Mouse (Mus musculus) MEL (cell line): ENCODE measurements at regions not wholly inside any gene's neighbourhood (a gene's known extent, or its start where the extent isn't known, plus 50 kb on each side); places are given as distances from the start of the nearest gene placed in this dataset.

Source experiments
- DNase-seq: peaks from one replicate; pipeline ENCODE4 v3.0.0; 2011; ENCODE audit warnings: low read depth, low spot score
- H3K27ac ChIP-seq: 2 replicates; pipeline ENCODE4 v1.5.1; 2012; ENCODE audit warnings: low read depth, mild to moderate bottlenecking, control low read depth, low read length, moderate library complexity; ENCODE audit not compliant: control insufficient read depth
- H3K27me3 ChIP-seq, 2 experiments: fragments of 150-350 bp in 1 of 2; sonication (generic) in 1 of 2; 2 replicates each; pipeline ENCODE4 v1.6.1; 2012; ENCODE audit warnings: low read length in 2 of 2, mild to moderate bottlenecking in 2 of 2, improper control_type of control experiment in 1 of 2, moderate library complexity in 1 of 2; ENCODE audit not compliant: insufficient read depth in 2 of 2, control insufficient read depth in 1 of 2
- H3K36me3 ChIP-seq, 2 experiments: 2 replicates each; pipeline ENCODE4 v1.6.1; 2012 to 2014; ENCODE audit warnings: low read length in 2 of 2, improper control_type of control experiment in 1 of 2, inconsistent platforms in 1 of 2, mild to moderate bottlenecking in 1 of 2; ENCODE audit not compliant: insufficient read depth in 2 of 2, control insufficient read depth in 1 of 2
- H3K4me1 ChIP-seq, 2 experiments: fragments of 150-350 bp in 1 of 2; sonication (generic) in 1 of 2; 2 replicates each; pipeline ENCODE4 v1.6.1; 2012; ENCODE audit warnings: low read length in 2 of 2, improper control_type of control experiment in 1 of 2, mild to moderate bottlenecking in 1 of 2; ENCODE audit not compliant: insufficient read depth in 2 of 2, control insufficient read depth in 1 of 2
- H3K4me3 ChIP-seq, 2 experiments: fragments of 150-350 bp in 1 of 2; sonication (generic) in 1 of 2; 2 replicates each; pipeline ENCODE4 v1.5.1; 2012; ENCODE audit warnings: low read depth in 2 of 2, low read length in 2 of 2, mild to moderate bottlenecking in 2 of 2, moderate library complexity in 2 of 2, control low read depth in 1 of 2, improper control_type of control experiment in 1 of 2; ENCODE audit not compliant: control insufficient read depth in 1 of 2, insufficient read depth in 1 of 2
- H3K79me2 ChIP-seq: 2 replicates; pipeline ENCODE4 v1.6.1; 2012; ENCODE audit warnings: mild to moderate bottlenecking, low read length, moderate library complexity; ENCODE audit not compliant: control insufficient read depth, poor library complexity, insufficient read depth
- H3K9ac ChIP-seq: 2 replicates; pipeline ENCODE4 v1.6.1; 2012; ENCODE audit warnings: low read depth, mild to moderate bottlenecking, control low read depth, low read length, moderate library complexity; ENCODE audit not compliant: control insufficient read depth, poor library complexity, severe bottlenecking
- H3K9me3 ChIP-seq: fragments of 150-350 bp; sonication (generic); replicated peaks from 2 replicates; pipeline ENCODE4 v1.6.1; 2012; ENCODE audit warnings: mild to moderate bottlenecking, low read length, improper control_type of control experiment, moderate library complexity; ENCODE audit not compliant: insufficient read depth
- BHLHE40 ChIP-seq: IDR thresholded peaks from 2 replicates; pipeline ENCODE4 v1.6.1; 2012; ENCODE audit warnings: low read depth, mild to moderate bottlenecking, inconsistent platforms, low read length, improper control_type of control experiment, borderline replicate concordance
- CTCF ChIP-seq, 3 experiments: IDR thresholded peaks in 2 of 3; conservative IDR thresholded peaks in 1 of 3; 2 replicates each; pipeline ENCODE4 v1.5.1; 2011 to 2012; ENCODE audit warnings: low read length in 3 of 3, low read depth in 2 of 3, mild to moderate bottlenecking in 2 of 3, improper control_type of control experiment in 1 of 3, inconsistent platforms in 1 of 3, mixed read lengths in 1 of 3, moderate library complexity in 1 of 3; ENCODE audit not compliant: control insufficient read depth in 1 of 3, insufficient read depth in 1 of 3, poor library complexity in 1 of 3, severe bottlenecking in 1 of 3
- EP300 ChIP-seq, 2 experiments: IDR thresholded peaks; 2 replicates each; pipeline ENCODE4 v1.6.1; 2011; ENCODE audit warnings: improper control_type of control experiment in 2 of 2, low read length in 2 of 2, low read depth in 1 of 2, mild to moderate bottlenecking in 1 of 2
- ETS1 ChIP-seq: IDR thresholded peaks from 2 replicates; pipeline ENCODE4 v1.6.1; 2012; ENCODE audit warnings: low read depth, mild to moderate bottlenecking, inconsistent platforms, low read length, improper control_type of control experiment, moderate library complexity
- GABPA ChIP-seq: IDR thresholded peaks from 2 replicates; pipeline ENCODE4 v1.6.1; 2012; ENCODE audit warnings: low read depth, mild to moderate bottlenecking, inconsistent platforms, low read length, improper control_type of control experiment, moderate library complexity
- GATA1 ChIP-seq: IDR thresholded peaks from 2 replicates; pipeline ENCODE4 v1.6.1; 2011; ENCODE audit warnings: low read depth, low read length, improper control_type of control experiment
- MAFK ChIP-seq: IDR thresholded peaks from 2 replicates; pipeline ENCODE4 v1.6.1; 2011; ENCODE audit warnings: low read depth, mild to moderate bottlenecking, low read length, improper control_type of control experiment, borderline replicate concordance
- MAX ChIP-seq: IDR thresholded peaks from 2 replicates; pipeline ENCODE4 v1.6.1; 2011; ENCODE audit warnings: low read length, improper control_type of control experiment
- MAZ ChIP-seq: IDR thresholded peaks from 2 replicates; pipeline ENCODE4 v1.6.1; 2012; ENCODE audit warnings: low read depth, mild to moderate bottlenecking, inconsistent platforms, low read length, improper control_type of control experiment
- MEF2A ChIP-seq: IDR thresholded peaks from 2 replicates; pipeline ENCODE4 v1.6.1; 2014; ENCODE audit warnings: low read depth, mild to moderate bottlenecking, inconsistent platforms, low read length, improper control_type of control experiment; ENCODE audit not compliant: poor library complexity, insufficient replicate concordance, severe bottlenecking; ENCODE audit errors: extremely low read depth
- NRF1 ChIP-seq: IDR thresholded peaks from 2 replicates; pipeline ENCODE4 v1.6.1; 2014; ENCODE audit warnings: low read depth, mild to moderate bottlenecking, inconsistent platforms, low read length, improper control_type of control experiment, moderate library complexity; ENCODE audit not compliant: poor library complexity, insufficient read depth, severe bottlenecking
- POLR2AphosphoS5 ChIP-seq: IDR thresholded peaks from 2 replicates; pipeline ENCODE4 v1.6.1; 2012; ENCODE audit warnings: low read depth, borderline replicate concordance, mild to moderate bottlenecking, inconsistent platforms, low read length, moderate library complexity, mixed read lengths
- RAD21 ChIP-seq: IDR thresholded peaks from 2 replicates; pipeline ENCODE4 v1.6.1; 2011; ENCODE audit warnings: mild to moderate bottlenecking, low read depth, low read length, improper control_type of control experiment
- RCOR1 ChIP-seq: IDR thresholded peaks from 2 replicates; pipeline ENCODE4 v1.6.1; 2012; ENCODE audit warnings: low read depth, mild to moderate bottlenecking, inconsistent platforms, low read length, improper control_type of control experiment
- TAL1 ChIP-seq: IDR thresholded peaks from 2 replicates; pipeline ENCODE4 v1.6.1; 2012; ENCODE audit warnings: mild to moderate bottlenecking, inconsistent platforms, low read length, moderate library complexity, mixed read lengths
- TBP ChIP-seq: IDR thresholded peaks from 2 replicates; pipeline ENCODE4 v1.8.0; 2011; ENCODE audit warnings: low read depth, low read length, improper control_type of control experiment
- USF1 ChIP-seq: IDR thresholded peaks from 2 replicates; pipeline ENCODE4 v1.6.1; 2014; ENCODE audit warnings: low read depth, mild to moderate bottlenecking, inconsistent platforms, low read length, improper control_type of control experiment, moderate library complexity
- ZNF384 ChIP-seq: IDR thresholded peaks from 2 replicates; pipeline ENCODE4 v1.6.1; 2012; ENCODE audit warnings: low read depth, mild to moderate bottlenecking, inconsistent platforms, low read length, improper control_type of control experiment

DNA sequence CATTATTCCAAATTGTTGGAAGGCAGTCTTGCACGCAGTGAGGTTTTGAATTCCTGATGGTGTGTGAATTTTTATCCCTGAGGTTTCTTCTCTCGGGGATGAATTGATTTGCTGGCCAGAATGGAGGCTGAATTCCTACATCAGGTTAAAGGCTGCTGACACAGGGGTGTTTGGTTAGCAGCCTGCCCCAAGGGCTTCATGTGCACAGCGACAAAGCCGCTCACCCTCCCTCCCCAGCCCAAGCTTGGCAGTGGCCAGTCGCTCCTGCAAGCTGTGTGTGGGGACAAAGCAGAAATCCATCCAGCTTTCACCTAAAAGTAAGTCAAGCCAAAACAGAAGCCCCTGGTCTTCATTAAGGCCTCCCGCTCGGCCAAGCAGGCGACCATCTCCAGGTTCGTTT lies 151.4 kb upstream of the Eomes start:
- no peak for DNase-seq
- Histone ChIP-seq H3K9me3 (no peaks in the 10 kb centered on the region), H3K4me1 (no peaks in the 10 kb centered on the region), H3K27me3 (no peaks in the 10 kb centered on the region; a peak in 1 of 4 replicates), H3K27ac (no peak overlapping the region), H3K4me3 (no peak overlapping the region), H3K36me3 (no peaks in the 10 kb centered on the region), H3K79me2 (no peaks in the 10 kb centered on the region), H3K9ac (no peak overlapping the region)
- no peak for TF ChIP-seq TAL1
- no peak for TF ChIP-seq RAD21
- no peak for TF ChIP-seq MAX
- TF ChIP-seq MAZ = no peak

DNA sequence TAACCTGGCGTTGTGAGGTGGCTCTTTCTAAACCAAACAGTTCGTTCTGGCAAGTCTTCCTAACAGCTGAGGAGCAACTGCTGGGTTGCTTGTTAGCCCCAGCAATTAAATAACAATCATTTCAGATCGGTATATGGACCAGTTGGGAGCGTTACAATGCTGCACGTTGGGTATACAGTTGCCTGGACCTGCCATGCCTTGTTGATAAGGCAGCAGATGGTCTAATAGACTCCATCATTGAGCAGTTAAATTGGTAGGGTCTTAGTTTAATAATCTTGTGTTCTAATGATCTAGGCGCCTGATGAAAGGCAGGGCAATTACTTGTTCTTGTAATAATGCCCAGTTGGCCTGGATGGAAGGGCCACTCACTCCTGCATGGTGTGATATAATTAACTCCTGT lies 150.1 kb upstream of the Eomes start:
- Histone ChIP-seq H3K27me3 (no peaks in the 10 kb centered on the region; a peak in 1 of 4 replicates), H3K27ac (no peak overlapping the region), H3K4me3 (no peak overlapping the region)
- no peak for TF ChIP-seq GATA1
- no peak for TF ChIP-seq POLR2AphosphoS5
- TF ChIP-seq ZNF384 = no peak
- no peak for TF ChIP-seq ETS1
- TF ChIP-seq BHLHE40 = no peak
- no peak for TF ChIP-seq USF1
- TF ChIP-seq RCOR1 = no peak
- no peak for TF ChIP-seq NRF1
- TF ChIP-seq TBP = no peak
- TF ChIP-seq CTCF (IDR thresholded peaks at IDR 0.05 in 2 of 3, conservative IDR thresholded peaks at IDR 0.05 in 1 of 3; ENCODE audit: control insufficient read depth in 1 of 3, insufficient read depth in 1 of 3, low read depth in 2 of 3, low read length in 3 of 3, poor library complexity in 1 of 3, severe bottlenecking in 1 of 3) = no peak
- TF ChIP-seq EP300 (IDR thresholded peaks at IDR 0.05; ENCODE audit: low read depth in 1 of 2, low read length in 2 of 2) = no peak
- no peak for TF ChIP-seq MAFK
- no peak for TF ChIP-seq MAX
- TF ChIP-seq MEF2A = no peak
- no peak for TF ChIP-seq GABPA
- TF ChIP-seq, all 39 proteins: peak for 0
- DNase-seq = no peak
- no peaks in the 10 kb centered on the region for H3K9me3 ChIP-seq
- H3K4me1 ChIP-seq = no peaks in the 10 kb centered on the region
- H3K36me3 ChIP-seq = no peaks in the 10 kb centered on the region
- H3K9ac ChIP-seq = no peak overlapping the region
- H3K79me2 ChIP-seq = no peaks in the 10 kb centered on the region
